Mouse (Mus musculus): ENCODE measurements around the gene Tfrc.
A peak's percentile ranks its signal among the peaks of the same experiment; 100 is the strongest.

Gene Tfrc

DNA sequence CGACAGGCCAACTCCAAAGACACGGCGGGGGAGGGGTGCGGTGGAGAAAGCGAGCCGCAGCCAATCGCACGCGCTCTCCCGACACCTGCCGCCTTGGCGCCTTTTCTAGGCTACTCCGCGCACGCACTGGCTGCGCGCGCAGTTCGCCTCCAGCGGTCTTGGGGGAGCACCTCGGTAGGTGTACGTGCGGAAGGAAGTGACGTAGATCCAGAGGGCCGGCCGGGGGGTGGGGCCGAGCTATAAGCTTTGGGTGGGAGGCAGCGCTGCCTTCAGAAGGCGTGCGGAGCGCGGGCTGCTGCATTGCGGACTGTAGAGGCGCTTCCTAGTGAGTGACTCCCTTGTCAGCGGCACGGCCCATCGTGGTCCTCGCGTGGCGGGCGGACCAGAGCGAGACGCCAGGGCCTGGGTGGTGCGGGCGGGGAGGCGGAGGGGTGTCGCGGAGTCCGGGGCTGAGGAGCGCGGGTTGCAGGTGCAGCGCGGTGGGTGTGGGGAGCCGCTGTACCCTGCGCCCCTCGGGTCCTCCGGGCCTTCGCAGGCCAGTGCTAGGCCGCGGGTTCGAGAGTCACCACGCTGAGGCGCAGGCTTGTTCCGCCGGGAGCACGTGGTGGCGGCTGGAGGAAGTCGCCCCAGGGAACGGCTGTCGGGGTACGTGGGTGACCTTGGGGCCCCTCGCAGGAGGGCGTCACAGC lies at the start of gene Tfrc:
Gene Tfrc, plus strand, starts transcription at position 209 of the 689 bp plus-strand sequence.
- peak; percentile 97 to 99 for DNase-seq

DNA sequence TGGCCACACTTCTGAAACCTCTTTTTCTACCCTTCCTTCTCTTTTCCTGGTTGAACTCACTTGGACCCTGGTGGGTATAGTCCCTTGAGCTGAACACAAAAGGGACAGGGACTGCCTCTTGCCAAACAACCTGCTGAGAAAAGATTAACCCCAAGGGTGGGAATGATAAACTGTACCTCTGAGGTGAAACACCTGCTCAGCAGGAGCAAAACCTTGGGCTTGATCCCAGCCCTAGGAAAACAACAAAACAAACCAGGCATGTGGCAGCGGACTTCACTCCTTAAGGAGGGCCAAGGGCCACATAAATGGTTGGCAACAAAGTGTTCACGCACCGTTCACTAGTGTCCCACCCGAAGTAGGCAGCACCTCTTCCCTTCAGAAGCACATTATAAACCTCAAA lies 49.2 kb upstream of the Tfrc start:
- DNase-seq, result peak; percentile 9 to 54

DNA sequence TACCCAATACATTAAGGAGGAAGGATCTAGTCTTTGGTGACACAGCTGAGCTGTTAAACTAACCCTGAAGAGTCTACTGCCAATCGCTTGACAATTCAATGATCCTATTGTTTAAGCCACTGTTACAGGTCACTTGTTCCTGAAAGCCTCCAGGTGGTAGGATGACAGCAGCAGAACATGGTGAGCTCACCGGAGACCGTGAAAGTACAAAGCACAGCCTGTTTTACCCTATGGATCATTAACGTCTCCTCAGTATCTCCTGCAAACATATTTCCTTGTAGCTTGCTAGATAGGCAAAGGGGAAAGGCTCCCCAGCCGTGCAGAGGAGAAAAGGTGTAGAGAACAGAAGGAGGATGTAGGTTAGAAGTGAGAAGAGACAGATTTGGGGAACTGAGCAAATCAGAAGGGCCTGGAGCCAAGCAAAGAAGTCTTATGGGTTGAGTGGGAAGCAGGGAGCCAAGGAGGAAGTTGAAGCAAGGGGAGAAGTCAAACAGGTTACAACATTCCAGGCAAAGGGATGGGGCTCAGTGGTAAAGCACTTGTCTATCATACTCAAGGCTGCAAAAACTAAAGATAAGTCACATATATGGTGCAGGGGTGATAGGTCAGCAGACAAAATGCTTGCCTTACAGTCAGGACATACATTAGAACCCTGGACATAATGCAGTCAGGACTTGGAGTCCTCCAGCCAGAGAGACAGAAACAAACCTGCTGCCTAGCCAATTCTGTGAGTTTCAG lies 45.5 kb upstream of the Tfrc start:
- no peak for DNase-seq

DNA sequence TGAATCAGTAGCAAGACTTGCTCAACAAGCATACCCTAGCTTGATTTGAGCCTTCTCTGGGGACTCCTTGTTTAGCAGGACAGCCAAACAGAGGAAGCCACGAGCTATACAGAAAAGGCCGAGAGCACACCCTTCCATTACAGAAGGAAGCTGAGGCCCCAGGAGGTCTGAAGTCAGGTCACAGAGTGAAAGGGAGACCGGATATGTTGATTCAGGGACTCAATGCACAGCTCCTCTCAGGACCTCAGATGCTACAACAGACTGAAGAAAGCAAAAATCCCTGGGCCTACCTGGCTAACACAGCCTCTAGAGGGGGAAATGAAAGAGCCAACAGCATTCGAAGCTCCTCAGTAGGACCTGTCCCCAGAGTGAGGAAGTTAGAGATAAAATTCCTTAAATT lies 41.4 kb upstream of the Tfrc start:
- no peak for DNase-seq

DNA sequence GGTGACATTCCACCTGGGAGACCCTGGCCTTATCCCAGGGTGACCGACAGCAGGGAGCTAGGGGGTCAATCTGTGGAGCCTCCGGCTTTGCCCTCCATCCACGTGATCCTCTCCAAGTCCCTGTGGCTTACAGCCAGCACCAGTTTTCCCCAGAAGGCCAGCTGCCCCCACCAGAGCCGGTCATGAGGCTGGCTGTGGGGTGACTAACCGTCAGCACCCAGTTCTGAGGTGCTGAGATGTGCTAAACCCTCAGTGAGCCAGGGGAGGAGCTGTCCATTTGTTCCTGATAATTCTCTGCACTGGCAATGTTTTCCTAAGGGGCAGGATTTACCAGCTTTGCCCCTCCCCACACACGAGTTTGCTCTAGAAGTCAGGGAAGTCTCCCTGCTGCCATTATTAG lies 40.3 kb upstream of the Tfrc start:
- peak in 1 of 2 experiments; percentile 45 for DNase-seq

DNA sequence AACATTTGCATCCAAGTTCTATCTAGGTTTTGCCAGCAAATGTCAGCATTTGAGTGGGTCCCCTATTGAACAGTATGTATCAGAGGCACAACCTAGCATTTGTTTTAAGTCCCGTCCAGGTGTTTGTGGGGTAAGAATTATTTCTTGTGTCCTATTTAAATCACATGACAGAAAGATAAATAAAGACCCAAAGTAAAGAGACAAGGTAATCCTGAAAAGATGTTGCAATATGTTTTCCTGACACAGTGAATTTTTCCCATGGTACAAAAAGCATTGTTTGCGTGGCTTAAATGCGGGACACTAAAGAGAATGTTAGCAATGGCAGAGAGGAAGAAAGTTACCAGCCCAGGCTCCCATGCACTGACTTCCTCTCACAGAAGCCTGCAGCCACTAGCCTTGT lies 38.7 kb upstream of the Tfrc start:
- no peak for DNase-seq

DNA sequence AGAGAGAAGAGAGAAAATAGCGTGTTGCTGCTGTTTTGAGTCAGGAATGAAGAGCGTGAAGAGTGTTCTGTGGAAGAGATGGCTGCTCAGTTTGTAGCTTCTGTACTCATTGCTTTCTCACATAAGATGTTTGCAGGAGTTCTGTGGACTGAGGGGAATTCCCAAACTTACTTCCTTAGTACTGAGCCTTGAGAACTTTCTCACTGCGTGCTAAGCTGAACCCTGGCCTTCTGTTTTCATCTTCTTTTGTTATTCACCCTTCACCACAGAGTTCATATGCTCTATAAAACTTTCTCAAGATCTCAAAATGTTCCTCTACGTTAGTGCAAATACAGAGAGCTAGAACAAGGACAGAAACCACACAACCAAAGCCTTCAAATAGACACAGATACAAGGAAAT lies 36.2 kb upstream of the Tfrc start:
- no peak for DNase-seq

DNA sequence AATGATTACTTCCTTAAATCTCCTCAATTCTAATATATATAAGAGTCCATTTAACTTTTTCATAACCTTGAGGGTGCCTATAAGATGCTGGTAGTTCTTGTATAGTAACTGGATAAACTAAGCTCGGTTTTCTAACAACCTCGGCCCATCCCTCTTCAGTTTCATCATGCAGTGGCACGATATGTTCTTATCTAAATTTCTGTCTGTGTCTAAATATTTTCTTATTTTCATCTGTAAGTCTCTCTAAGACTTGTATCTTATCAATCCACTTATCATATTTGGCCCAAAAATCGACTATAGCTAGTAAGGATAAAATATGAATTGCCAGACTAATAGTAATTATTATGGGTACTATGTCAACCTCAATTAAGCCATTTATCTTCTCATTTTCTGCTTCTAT lies 22.2 kb upstream of the Tfrc start:
- DNase-seq, result no peak

DNA sequence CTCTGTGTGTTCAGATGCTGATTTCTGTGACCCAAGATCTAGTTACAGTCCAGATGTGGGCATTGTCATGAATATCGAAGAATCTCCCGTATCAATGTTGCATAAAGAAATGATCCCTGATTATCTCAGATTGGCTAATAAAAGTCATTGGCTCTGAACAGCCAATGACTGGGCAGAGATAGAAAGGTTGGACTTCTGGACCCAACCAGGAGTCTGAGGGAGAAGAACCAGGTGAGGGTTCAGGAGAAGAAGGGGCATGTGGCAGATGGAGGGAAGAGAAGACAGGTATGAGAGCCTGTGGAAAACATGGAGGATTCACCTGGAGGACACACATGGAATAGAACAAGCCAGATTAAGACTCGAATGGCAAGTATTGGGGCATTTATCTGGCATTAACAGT lies 20.2 kb upstream of the Tfrc start:
- DNase-seq, result no peak

DNA sequence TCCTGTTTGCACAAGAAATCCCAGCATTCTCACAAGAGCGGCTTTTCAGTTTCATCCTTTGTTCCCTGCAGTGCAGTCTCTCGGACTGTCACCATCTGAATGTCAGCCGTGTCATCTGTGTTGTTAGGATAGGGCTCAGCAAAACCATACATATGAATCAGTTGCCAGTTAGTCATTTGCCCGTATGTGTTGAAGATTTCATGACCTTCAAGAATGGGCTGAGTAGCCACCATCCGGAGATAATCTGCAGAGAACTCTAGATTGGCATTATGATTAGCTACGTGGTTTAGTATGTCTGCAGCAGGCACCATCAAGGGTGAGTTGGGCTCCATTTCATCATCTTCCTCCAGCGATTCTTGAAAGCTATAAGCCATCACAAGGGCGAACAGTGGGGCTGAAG lies 17.2 kb upstream of the Tfrc start:
- no peak for DNase-seq

DNA sequence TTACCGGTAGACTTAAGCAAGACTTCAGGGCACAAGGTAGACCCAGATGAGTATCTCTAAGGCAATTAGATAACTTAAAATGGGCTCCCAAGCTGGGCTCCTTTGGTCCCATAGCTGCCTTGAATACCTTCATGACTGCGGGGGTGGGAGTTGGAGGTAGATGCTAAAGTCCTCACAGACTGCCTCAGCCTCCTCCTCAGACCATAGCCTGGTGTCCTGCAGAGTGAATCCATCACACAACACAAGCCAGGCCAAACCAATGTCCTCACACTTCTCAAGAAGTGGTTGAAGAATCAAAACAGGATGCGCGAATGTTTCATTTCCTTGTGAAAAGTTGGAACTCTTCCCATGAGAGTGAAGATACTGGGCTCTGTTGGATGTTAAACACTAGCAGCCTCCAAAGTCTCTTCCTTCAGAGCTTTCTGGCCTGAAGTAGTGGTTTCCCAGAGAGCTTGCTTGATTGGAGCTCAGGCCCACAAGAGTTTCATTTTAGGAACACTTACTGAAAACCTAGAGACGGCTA lies 15.4 kb upstream of the Tfrc start:
- DNase-seq, result no peak

DNA sequence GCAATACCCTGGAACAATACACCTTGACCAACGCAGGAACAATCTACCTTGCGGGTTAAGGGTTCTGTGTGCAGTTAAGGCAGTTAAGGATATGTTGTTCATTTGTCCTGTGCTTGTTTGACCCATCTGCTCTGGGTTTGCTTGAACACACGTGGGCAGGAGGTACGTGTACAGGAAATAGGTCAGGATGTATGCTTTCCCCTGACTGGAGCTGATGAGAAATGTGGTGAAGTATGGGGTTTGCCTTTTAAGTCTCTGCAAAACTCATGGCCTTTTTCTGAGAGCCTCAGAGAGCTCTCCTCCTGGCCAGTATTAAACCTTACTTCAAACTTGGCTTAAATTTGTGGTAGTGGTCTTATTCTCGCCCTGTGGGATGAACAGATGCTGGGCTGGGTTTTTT lies 14.8 kb upstream of the Tfrc start:
- DNase-seq, result no peak

DNA sequence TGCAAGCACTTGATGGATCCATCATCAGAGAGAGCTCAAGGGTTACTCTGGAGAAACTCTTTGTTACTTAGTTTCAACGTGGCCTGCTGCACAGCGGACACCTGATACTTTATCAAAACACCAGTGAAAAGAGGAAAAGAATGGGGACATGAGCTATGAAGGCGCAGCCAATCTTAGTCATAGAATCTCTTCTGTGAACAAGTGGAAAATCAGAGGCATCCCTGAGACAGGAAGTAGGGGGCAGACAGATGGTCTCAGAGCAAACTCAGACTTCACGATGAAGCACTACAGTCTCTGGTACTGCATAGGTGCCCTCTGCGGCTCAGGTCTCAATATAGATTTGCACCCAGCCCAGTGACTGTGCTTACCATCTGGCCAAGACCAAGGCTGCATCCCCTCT lies 14.0 kb upstream of the Tfrc start:
- no peak for DNase-seq

DNA sequence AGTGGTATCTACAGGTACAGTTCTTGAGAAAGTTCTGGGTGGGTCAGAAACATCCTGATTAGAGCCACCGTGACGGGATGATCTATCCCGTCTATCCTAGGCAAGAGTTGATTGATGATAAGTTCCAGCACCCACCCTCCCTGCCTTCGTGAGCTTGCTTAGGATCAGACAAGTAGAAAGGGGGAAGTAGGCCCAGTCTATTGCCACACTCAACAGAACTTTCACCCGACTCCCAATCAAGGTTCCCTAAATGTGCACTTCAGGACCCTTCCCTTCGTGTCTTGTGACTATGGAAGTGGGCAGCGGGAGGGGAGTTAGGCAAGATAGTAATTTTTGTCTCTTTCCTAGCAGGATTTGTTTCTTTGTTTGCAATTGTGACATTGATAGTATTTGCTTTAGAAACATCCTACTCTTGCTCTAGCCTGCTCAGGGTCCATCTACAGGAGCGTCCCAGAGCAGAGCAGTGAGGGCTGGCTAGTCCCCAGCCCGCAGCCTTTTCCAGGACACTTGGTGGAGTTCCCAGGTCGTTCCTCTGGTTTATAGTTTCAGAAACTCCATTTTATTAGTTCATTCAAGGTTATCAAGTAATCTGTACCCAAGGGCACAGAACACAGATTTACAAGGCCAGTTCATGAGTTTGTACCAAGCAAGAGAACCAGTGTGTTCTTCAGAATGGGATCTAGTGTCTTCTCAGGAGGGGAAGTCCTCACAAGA lies 13.4 kb upstream of the Tfrc start:
- no peak for DNase-seq

DNA sequence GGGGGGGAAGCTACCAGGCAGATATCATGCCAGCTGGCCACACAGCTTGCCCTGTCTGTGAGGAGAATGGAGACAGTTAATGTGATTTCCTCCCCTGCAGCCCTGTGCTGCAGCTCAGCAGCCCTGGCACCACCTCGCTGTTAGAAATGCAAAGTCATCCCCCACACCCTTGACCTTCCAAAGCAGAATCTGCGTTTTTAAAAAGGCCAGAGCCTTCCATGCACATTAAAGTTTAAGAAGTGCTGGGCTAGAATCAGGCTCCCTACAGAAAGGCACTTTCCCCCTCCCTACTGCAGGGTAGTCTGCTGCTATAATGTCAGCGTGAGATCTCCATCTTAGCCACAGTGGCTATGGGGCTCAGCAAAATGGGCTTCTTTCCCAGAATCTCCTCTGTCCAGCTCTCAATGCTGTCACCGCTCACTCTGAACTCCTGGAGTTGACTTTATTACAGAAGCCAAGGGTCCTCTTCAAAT lies 10.8 kb upstream of the Tfrc start:
- DNase-seq, result no peak

DNA sequence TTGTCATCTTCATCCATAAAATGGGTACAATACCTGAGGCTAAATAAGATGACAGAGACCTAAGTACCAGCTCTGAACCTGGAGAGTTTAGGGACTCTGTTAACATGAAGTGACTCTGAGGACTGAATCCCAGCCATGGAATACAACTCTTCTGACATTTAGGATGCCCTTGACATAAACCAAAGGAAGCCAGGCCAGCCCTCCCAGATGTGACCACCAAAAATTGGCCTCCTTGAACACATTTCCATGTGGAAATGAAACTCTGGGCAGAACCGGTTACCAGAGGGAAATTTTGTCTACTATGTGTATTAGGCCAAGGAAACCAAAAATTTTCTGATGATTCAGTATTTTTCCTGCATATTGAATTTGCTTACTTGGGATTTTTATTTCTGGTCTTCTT lies 9.6 kb upstream of the Tfrc start:
- DNase-seq, result no peak

DNA sequence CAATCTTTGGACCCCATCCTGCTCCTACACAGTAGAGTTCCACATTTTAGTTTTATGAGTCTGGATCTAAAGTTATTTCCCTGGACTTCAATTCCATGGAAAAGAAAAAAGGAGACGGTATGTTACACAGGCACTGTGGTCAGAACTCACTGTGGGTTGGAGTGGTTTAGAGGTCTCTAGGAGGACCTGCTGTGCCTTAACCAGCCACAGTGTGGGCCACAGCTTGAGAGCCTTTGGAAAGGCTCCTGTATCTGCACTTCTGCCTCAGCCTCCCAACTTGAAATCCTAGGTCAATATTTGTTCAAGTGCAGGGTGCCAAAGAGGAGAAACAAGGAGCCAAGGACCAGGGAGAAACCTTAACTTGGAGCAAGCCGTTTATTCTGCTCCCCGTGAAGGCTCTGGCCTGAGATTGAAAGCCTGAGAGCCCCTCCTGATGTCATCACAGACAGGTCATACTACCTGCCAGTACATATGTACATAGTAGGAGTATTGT lies 6.5 kb upstream of the Tfrc start:
- DNase-seq, result no peak

DNA sequence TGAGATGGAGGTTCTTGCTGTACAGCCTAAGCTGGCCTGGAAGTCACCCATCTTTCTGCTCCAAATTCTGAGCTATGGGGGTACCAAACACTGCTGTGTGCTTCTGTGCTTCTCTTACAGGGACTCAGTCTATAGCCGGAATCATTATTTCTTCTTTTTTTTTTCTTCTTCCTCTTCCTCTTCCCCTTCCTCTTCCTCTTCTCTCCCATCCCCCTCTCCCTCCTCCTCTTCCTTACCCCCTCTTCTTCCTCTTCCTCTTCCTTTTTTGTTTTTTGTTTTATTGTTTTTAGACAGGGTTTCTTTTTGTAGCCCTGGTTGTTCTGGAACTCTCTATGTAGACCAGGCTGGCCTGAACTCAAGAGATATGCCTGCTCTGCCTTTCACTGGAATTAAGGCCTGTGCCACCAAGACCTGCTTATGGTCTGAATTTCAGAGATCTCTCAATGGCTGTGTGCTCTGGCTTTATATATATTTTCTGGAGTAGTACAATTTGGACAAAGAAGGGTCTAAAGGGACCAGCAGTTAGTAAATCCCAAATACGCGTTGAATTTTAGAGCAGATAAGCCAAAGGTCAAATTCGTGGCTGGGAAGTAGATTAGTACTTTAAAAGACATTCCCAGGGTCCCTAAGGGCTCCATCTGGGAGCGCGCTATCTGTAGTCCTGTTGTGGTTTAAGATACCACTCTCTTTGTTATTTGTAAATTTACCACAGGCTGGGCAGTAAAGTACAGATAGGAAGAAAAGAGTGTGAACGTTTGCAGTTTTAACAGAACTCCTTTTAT lies 967 bp upstream of the Tfrc start:
- DNase-seq, result no peak

DNA sequence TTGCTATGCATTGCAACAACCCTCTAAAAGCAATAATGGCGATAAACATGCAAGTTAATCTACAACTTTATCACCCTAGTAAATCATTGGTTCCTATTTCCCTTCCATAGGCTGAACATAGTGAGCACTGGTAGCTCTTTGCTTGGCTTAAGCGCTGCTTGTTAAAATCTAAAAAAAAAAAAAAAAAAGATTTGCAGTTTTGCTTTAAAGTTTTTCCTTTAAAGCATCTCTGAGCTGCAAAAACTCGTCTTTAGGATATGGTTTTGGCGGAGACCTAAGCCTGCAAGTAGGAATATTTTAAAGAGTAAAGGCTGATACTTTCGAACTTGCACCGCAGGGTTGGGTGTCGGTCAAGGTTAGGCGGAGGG lies 392 bp upstream of the Tfrc start:
- DNase-seq, result no peak

DNA sequence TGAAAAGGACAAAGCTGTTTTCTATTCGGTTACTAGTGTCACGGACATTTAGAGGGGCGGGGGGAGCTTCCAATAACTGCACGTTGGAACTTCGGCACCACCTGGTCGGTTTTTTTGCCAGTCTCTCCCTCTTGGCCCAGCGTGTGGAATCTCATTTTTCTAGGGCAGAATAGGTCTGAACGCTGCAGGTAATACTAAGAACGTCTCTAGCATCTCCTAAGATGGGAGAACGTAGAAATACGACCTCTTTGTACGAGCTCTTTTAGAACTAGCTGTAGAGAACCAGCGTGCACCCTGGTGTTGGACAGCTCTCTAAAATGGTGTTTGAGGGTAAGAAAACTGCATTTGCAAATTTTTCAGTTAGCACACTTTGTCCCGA lies 670 bp downstream of the Tfrc start:
- DNase-seq, result no peak

DNA sequence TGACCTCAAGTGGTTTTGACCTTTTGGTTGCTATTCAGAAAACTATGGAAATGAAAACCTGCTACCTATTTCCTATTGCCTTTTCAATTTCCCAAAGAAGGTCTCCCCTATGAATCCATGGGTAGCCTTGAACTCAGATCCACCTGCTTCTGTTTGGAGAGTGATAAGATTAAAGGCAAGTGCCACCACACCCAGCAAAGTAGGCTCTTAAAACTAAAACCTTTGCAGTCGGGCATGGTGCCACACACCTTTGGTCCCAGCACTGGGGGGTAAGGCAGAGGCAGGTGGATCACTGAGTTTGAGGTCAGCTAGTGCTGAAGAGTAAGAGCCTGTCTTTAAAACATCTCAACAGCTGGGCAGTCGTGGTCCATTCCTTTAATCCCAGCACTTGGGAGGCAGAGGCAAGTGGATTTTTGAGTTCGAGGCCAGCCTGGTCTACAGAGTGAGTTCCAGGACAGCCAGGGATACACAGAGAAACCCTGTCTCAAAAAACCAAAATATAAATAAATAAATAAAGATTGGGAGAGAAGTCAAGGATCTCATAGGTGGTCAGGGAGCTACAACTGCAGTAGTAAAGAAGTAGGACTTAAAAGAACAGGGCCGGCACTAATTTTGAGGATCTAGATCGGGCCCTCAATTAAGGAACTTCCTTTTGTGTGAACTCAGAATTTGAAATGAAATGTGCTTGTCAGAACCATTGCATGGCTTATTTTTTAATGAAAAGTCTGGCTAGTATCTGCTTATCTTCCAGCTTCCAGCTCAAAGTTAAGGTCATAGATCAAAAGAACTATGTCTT lies 1.9 kb downstream of the Tfrc start:
- peak; percentile 67 to 78 for DNase-seq

DNA sequence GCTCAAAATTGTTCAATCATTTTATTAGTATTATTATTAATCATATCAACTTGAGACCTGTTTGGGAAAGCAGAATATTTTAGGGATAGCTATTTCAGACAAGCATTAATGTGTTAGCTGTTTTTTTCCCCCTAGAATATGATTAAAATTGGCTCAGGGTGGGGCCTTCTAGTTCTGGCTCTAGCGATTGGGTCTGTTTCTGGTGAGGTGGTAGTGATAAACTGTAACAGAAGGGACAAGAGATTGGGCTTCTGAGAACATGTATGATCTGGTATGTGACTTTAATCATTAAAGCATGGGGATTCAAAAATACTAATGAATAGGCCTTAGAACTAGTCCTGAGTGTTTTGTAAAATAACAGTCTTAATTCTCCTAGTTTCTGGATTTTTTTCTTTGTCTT lies 3.3 kb downstream of the Tfrc start:
- no peak for DNase-seq

Data from kidney, postnatal 25 days (tissue).